Mouse (Mus musculus) spleen, adult 2 months (tissue): ENCODE measurements around the gene Rnase4.

ENCODE experiments used
- CTCF ChIP-seq: fragments of 200-500 bp; IDR thresholded peaks from 2 replicates; pipeline ENCODE4 v1.5.1; 2011; ENCODE audit warnings: mild to moderate bottlenecking, inconsistent platforms; ENCODE audit not compliant: insufficient read depth, insufficient read length, insufficient replicate concordance; ENCODE audit errors: extremely low read depth
- POLR2A ChIP-seq: fragments of 200-500 bp; IDR thresholded peaks from 2 replicates; pipeline ENCODE4 v1.6.1; 2011; ENCODE audit warnings: low read depth, low read length, inconsistent platforms

GRCm38 (mm10) chr14:51074335-51074734 is 16.5 kb upstream of the Rnase4 start, which contains the start of gene Olfr750:
- TF ChIP-seq CTCF (no peak), POLR2A (no peak)
